Mouse (Mus musculus): ENCODE results near the gene Lrrc8c. TPM values are rescaled to one million over a fixed set of nuclear protein-coding genes. Genes with fewer than 3 reads are reported as not detected.

Gene Lrrc8c
- total and polyA plus RNA-seq, 2 experiments from 2014 or later, result 10.7 to 11.0 TPM

DNA sequence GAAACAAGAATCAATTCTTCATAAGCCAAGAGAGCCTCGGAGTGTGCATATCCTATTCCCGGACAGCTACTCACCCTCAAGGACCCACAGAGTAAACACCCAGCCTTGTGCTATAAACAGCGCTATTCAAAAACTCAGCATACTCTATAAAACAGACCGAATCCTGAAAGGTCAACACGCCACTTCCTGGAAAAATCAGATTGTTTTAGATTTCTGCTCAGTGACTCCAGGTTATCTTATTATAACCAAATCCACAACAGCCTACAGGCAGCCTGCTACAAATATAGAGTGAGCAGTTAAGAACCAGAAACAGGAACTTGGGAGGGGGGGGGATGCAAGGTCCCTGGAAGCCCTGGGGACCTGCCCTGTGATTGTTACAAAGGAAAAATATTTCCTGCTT is 67.5 kb downstream of the Lrrc8c start:
- no peaks in the 10 kb centered on the region for H3K27me3 ChIP-seq (ENCODE audit: insufficient read depth, low read length)
- no peak for DNase-seq (ENCODE audit: low spot score)
- H3K9ac ChIP-seq (replicated peaks; ENCODE audit: low read length), result no peak overlapping the region
- 0 out of 2 replicates have a peak, but pooled peaks cover 3% of the 10 kb centered on the region for H3K4me1 ChIP-seq (ENCODE audit: insufficient read depth, low read length)
- H3K4me3 ChIP-seq (ENCODE audit: low read length), result no peak overlapping the region
- 55% methylated on average over 5 of the region's 5 CpGs for WGBS
- H3K4me2 ChIP-seq (ENCODE audit: low read depth, low read length), result no peak overlapping the region
- ATAC-seq, result no peak
- TF ChIP-seq CTCF (IDR thresholded peaks at IDR 0.05; ENCODE audit: low read depth), result no peak
- no peaks in the 10 kb centered on the region for H3K9me3 ChIP-seq (ENCODE audit: low read length)
- no peaks in the 10 kb centered on the region for H3K36me3 ChIP-seq (ENCODE audit: insufficient read depth, low read length)
- 0 out of 2 replicates have a peak overlapping the region, but pooled peaks have one; percentile 2 for H3K27ac ChIP-seq

DNA sequence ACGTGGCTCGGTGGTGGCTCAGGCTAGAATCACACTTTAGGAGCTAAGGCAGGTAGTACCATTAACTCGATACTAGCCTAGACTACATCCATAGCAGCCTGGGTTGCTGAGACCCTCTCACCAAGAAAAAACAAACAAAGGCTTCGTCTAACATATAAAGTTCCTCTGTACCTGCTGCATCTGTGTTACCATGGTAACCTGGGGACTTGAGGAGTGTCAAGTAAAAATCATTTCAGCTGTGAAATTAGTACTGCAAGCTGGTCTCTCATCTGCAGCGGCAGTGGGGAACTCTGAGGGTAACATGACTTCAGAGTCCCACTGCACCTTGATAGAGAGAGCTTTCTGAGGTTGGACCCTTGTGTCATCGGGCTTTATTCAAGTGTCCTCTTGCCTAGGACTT is 68.3 kb downstream of the Lrrc8c start:
- Histone ChIP-seq H3K27ac (peak overlapping the region; percentile 51; the same call in 1 of the 2 replicates), H3K4me1 (ENCODE audit: insufficient read depth, low read length) (0 out of 2 replicates have a peak, but pooled peaks cover 3% of the 10 kb centered on the region), H3K4me3 (ENCODE audit: low read length) (no peak overlapping the region), H3K36me3 (ENCODE audit: insufficient read depth, low read length) (no peaks in the 10 kb centered on the region), H3K9ac (replicated peaks; ENCODE audit: low read length) (no peak overlapping the region), H3K27me3 (ENCODE audit: insufficient read depth, low read length) (no peaks in the 10 kb centered on the region), H3K4me2 (ENCODE audit: low read depth, low read length) (no peak overlapping the region), H3K9me3 (ENCODE audit: low read length) (no peaks in the 10 kb centered on the region)
- no peak for TF ChIP-seq CTCF (IDR thresholded peaks at IDR 0.05; ENCODE audit: low read depth)
- WGBS, result 70% methylated on average over 6 of the region's 6 CpGs
- DNase-seq (ENCODE audit: low spot score) (peak; percentile 46), ATAC-seq (no peak)

DNA sequence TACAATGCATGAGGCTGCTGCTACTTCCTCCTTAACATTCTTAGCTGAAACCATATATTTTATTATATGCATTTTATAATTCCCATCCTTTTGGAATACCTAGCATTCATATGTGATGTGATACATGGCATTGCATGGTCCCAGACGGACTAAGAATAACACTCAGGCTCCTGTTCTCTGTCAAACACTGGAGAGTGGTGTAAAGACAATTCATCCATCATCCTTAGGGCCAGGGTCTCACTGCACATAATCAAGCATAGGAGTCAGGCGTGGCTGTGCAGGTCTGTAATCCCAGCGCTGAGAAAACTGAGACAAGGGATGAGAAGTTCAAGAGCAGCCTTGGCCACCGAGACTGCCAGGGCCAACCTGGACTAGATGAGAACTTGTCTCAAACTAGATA is 69.5 kb downstream of the Lrrc8c start:
- ATAC-seq (no peak), DNase-seq (ENCODE audit: low spot score) (no peak)
- H3K27me3 ChIP-seq (ENCODE audit: insufficient read depth, low read length), result no peaks in the 10 kb centered on the region
- H3K9ac ChIP-seq (replicated peaks; ENCODE audit: low read length), result no peak overlapping the region
- H3K4me1 ChIP-seq (ENCODE audit: insufficient read depth, low read length), result 0 out of 2 replicates have a peak, but pooled peaks cover 3% of the 10 kb centered on the region
- TF ChIP-seq CTCF (IDR thresholded peaks at IDR 0.05; ENCODE audit: low read depth), result no peak
- 90% methylated on average over 4 of the region's 4 CpGs for WGBS
- no peak overlapping the region for H3K4me2 ChIP-seq (ENCODE audit: low read depth, low read length)
- H3K27ac ChIP-seq, result no peak overlapping the region
- no peak overlapping the region for H3K4me3 ChIP-seq (ENCODE audit: low read length)
- H3K36me3 ChIP-seq (ENCODE audit: insufficient read depth, low read length), result no peaks in the 10 kb centered on the region
- H3K9me3 ChIP-seq (ENCODE audit: low read length), result no peaks in the 10 kb centered on the region

DNA sequence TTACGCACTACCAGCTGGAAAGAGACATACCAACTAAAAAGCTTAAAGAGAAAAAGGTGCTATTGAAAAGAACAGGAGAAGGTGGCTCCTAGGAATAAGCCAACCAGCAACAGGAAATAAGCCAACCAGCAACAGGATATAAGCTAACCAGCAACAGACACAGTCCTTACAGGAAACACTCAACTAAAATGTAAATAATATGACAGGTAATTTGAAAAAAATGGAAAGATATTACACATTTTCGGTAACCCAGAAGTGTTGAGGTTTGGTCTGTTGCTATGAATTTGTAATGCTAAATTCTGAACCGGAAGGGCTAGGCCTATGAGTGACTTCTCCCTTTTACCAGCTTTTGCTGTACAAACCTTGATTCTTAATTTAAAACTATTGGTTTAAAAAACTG is 69.9 kb downstream of the Lrrc8c start:
- Histone ChIP-seq H3K36me3 (ENCODE audit: insufficient read depth, low read length) (no peaks in the 10 kb centered on the region), H3K4me1 (ENCODE audit: insufficient read depth, low read length) (0 out of 2 replicates have a peak, but pooled peaks cover 3% of the 10 kb centered on the region), H3K4me2 (ENCODE audit: low read depth, low read length) (no peak overlapping the region), H3K27ac (no peak overlapping the region), H3K4me3 (ENCODE audit: low read length) (no peak overlapping the region), H3K27me3 (ENCODE audit: insufficient read depth, low read length) (no peaks in the 10 kb centered on the region), H3K9me3 (ENCODE audit: low read length) (no peaks in the 10 kb centered on the region), H3K9ac (replicated peaks; ENCODE audit: low read length) (no peak overlapping the region)
- ATAC-seq (no peak), DNase-seq (ENCODE audit: low spot score) (no peak)
- no peak for TF ChIP-seq CTCF (IDR thresholded peaks at IDR 0.05; ENCODE audit: low read depth)
- WGBS, result 96% methylated on average over 3 of the region's 3 CpGs

DNA sequence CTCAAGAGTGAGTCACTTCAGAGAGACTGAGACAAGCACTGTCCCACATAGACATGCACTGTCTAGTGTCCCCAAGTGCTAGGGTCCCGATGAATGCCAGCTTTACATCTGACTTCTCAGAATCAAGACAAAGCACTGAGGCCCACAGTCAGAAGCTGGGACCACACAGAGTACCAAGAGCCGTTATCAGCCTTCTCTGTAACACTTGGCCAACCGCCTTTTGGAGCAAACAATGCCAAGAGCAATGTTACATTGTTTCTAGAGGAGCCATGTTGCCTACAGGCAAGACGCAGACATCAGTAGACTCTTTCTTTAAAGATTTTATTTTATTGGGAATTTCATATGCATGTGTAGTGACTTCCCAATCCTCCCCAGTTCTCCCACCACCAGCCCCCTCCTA is 73.2 kb downstream of the Lrrc8c start:
- Histone ChIP-seq H3K27ac (no peak overlapping the region), H3K9ac (replicated peaks; ENCODE audit: low read length) (no peak overlapping the region), H3K27me3 (ENCODE audit: insufficient read depth, low read length) (no peaks in the 10 kb centered on the region), H3K4me1 (ENCODE audit: insufficient read depth, low read length) (no peaks in the 10 kb centered on the region), H3K9me3 (ENCODE audit: low read length) (no peaks in the 10 kb centered on the region), H3K36me3 (ENCODE audit: insufficient read depth, low read length) (no peaks in the 10 kb centered on the region), H3K4me3 (ENCODE audit: low read length) (no peak overlapping the region), H3K4me2 (ENCODE audit: low read depth, low read length) (no peak overlapping the region)
- no peak for DNase-seq (ENCODE audit: low spot score)
- 75% methylated on average over 4 of the region's 4 CpGs for WGBS
- no peak for ATAC-seq
- no peak for TF ChIP-seq CTCF (IDR thresholded peaks at IDR 0.05; ENCODE audit: low read depth)

DNA sequence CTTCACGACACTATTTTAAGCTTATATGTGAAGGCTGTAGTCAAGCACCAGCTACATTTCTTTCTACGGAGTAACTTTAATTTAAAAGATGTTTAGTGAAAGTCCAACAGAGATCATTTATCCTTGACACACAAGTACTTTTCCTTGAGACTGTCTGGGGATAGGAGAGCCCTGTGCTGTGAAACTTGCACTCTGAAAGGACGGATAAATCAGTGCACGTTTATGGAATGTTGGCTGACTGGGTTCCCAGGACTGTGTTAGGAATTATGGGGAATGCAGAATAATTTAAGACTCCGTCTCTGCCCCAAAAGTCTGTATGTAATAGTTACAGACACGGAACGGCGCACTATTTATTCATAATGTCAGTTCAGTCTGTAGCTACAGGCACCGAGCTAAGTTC is 74.4 kb downstream of the Lrrc8c start:
- no peak overlapping the region for H3K27ac ChIP-seq
- H3K36me3 ChIP-seq (ENCODE audit: insufficient read depth, low read length), result no peaks in the 10 kb centered on the region
- no peaks in the 10 kb centered on the region for H3K9me3 ChIP-seq (ENCODE audit: low read length)
- H3K27me3 ChIP-seq (ENCODE audit: insufficient read depth, low read length), result no peaks in the 10 kb centered on the region
- 95% methylated on average over 9 of the region's 9 CpGs for WGBS
- ATAC-seq, result no peak
- no peaks in the 10 kb centered on the region for H3K4me1 ChIP-seq (ENCODE audit: insufficient read depth, low read length)
- no peak overlapping the region for H3K4me3 ChIP-seq (ENCODE audit: low read length)
- DNase-seq (ENCODE audit: low spot score), result no peak
- TF ChIP-seq CTCF (IDR thresholded peaks at IDR 0.05; ENCODE audit: low read depth), result no peak
- H3K9ac ChIP-seq (replicated peaks; ENCODE audit: low read length), result no peak overlapping the region
- H3K4me2 ChIP-seq (ENCODE audit: low read depth, low read length), result no peak overlapping the region

DNA sequence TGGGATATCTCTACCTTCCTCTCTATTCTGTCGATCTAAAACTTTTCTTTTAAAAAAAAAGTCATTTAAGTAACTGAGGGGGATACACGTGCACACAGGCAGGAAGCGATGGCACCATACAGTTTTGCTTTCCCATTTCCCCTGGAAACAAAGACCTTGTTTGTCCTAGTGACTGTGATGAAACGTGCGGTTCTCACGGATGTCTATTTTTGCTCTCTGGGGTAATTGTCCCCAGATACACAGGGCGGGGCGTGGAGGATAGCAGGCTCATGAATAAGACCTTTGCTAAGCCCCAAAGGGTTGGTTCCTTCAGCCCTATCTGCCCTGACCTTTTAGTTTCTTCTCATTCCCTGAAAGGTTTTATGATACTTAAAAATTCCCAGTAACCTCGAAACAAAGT is 79.7 kb downstream of the Lrrc8c start:
- no peak overlapping the region for H3K27ac ChIP-seq
- no peak for TF ChIP-seq CTCF (IDR thresholded peaks at IDR 0.05; ENCODE audit: low read depth)
- H3K9me3 ChIP-seq (ENCODE audit: low read length), result no peaks in the 10 kb centered on the region
- WGBS, result 70% methylated on average over 9 of the region's 9 CpGs
- no peaks in the 10 kb centered on the region for H3K36me3 ChIP-seq (ENCODE audit: insufficient read depth, low read length)
- ATAC-seq, result no peak
- no peak for DNase-seq (ENCODE audit: low spot score)
- H3K9ac ChIP-seq (replicated peaks; ENCODE audit: low read length), result no peak overlapping the region
- no peaks in the 10 kb centered on the region for H3K4me1 ChIP-seq (ENCODE audit: insufficient read depth, low read length)
- H3K27me3 ChIP-seq (ENCODE audit: insufficient read depth, low read length), result no peaks in the 10 kb centered on the region
- H3K4me3 ChIP-seq (ENCODE audit: low read length), result no peak overlapping the region
- H3K4me2 ChIP-seq (ENCODE audit: low read depth, low read length), result no peak overlapping the region
